Mouse (Mus musculus) olfactory bulb, adult 2 months (tissue): Measurements from ENCODE around the gene Ddx55.

ENCODE experiments used
- CTCF ChIP-seq: fragments of 200-500 bp; IDR thresholded peaks from 2 replicates; pipeline ENCODE4 v1.5.1; 2012; ENCODE audit warnings: low read depth, mild to moderate bottlenecking, low read length, moderate library complexity; ENCODE audit not compliant: insufficient read depth
- POLR2A ChIP-seq: fragments of 200-500 bp; IDR thresholded peaks from 2 replicates; pipeline ENCODE4 v1.6.1; 2012; ENCODE audit warnings: mild to moderate bottlenecking, low read depth, low read length, moderate library complexity; ENCODE audit not compliant: insufficient read depth

DNA sequence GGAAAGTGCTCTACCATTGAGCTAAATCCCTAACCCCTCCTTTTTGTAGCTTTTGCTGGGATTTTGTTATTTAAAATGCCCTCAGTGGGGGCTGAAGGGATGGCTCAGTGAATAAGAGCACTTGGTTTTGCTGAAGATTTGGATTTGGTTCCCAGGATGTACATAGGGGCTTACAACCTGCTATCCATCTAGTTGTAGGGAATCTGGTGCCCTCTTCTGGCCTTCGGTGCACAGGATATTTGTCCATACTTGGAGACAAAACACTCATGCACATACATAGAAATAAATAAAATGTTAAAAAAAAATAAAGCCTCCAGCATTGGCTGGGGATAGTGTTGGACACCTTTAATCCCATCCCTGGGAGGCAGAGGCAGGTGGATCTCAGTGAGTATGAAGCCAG lies 2.5 kb downstream of the Ddx55 start:
- no peak for TF ChIP-seq POLR2A
- TF ChIP-seq CTCF: no peak
